Mouse (Mus musculus) kidney, embryonic 16.5 days (tissue): Measurements from ENCODE around the gene Zfp296. TPM values are rescaled to one million over a fixed set of nuclear protein-coding genes. Genes with fewer than 3 reads are reported as not detected.
A peak's percentile ranks its signal among the peaks of the same experiment; 100 is the strongest.

Source experiments
- ATAC-seq: fragments of 200-750 bp; cut with Nextera tagmentation; 2 replicates; pipeline ENCODE4 v1.8.0; 2017; ENCODE audit warnings: moderate TSS enrichment; ENCODE audit not compliant: low FRiP score, low TSS enrichment
- H3K27ac ChIP-seq: fragments of 300-500 bp; sonication (generic); 2 replicates; pipeline ENCODE4 v1.5.1; 2014; ENCODE audit warnings: low read length
- H3K27me3 ChIP-seq: fragments of 300-500 bp; sonication (generic); 2 replicates; pipeline ENCODE4 v1.6.1; 2014; ENCODE audit warnings: low read length, control low read depth, mixed read lengths; ENCODE audit not compliant: insufficient read depth
- H3K36me3 ChIP-seq: fragments of 300-500 bp; sonication (generic); 2 replicates; pipeline ENCODE4 v1.6.1; 2014; ENCODE audit warnings: low read length, control low read depth, mixed read lengths; ENCODE audit not compliant: insufficient read depth
- H3K4me1 ChIP-seq: fragments of 300-500 bp; sonication (generic); 2 replicates; pipeline ENCODE4 v1.6.1; 2014; ENCODE audit warnings: low read length, control low read depth, mixed read lengths; ENCODE audit not compliant: insufficient read depth
- H3K4me2 ChIP-seq: fragments of 300-500 bp; sonication (generic); replicated peaks from 2 replicates; pipeline ENCODE4 v1.6.1; 2014; ENCODE audit warnings: low read depth, low read length
- H3K4me3 ChIP-seq: fragments of 300-500 bp; sonication (generic); 2 replicates; pipeline ENCODE4 v1.5.1; 2014; ENCODE audit warnings: mild to moderate bottlenecking, low read length
- H3K9ac ChIP-seq: fragments of 300-500 bp; sonication (generic); replicated peaks from 2 replicates; pipeline ENCODE4 v1.6.1; 2014; ENCODE audit warnings: low read length
- H3K9me3 ChIP-seq: fragments of 300-500 bp; sonication (generic); 2 replicates; pipeline ENCODE4 v1.6.1; 2016; ENCODE audit warnings: low read length, control low read depth
- WGBS: fragments of 180-500 bp; shearing (Covaris S2); extraction: QIAGEN DNeasy Blood & Tissue Kit; methylation state at CpG from one replicate; pipeline ENCODE4 v1.1.7; 2014; 5-methylcytosine and 5-hydroxymethylcytosine counted together
- polyA plus RNA-seq: library from polyadenylated mRNA; unstranded; fragments of >200 nt; fragmentation: Nextera tagmentation; extraction: Ambion mirVana; gene quantifications from 2 replicates; pipeline ENCODE4 v1.2.1, GENCODE M21; 2015

Gene Zfp296
- polyA plus RNA-seq, 1 experiment from 2014 or later, result 0.46 TPM

GRCm38 (mm10) chr7:19620811-19621210, 43.7 kb downstream of the Zfp296 start:
- Histone ChIP-seq H3K4me1 (peaks cover 7% of the 10 kb centered on the region), H3K27me3 (no peaks in the 10 kb centered on the region), H3K4me2 (no peak overlapping the region), H3K9me3 (no peaks in the 10 kb centered on the region), H3K4me3 (no peak overlapping the region), H3K9ac (no peak overlapping the region), H3K27ac (no peak overlapping the region), H3K36me3 (no peaks in the 10 kb centered on the region)
- WGBS, result 94% methylated on average over 7 of the region's 7 CpGs
- ATAC-seq, result no peak

DNA sequence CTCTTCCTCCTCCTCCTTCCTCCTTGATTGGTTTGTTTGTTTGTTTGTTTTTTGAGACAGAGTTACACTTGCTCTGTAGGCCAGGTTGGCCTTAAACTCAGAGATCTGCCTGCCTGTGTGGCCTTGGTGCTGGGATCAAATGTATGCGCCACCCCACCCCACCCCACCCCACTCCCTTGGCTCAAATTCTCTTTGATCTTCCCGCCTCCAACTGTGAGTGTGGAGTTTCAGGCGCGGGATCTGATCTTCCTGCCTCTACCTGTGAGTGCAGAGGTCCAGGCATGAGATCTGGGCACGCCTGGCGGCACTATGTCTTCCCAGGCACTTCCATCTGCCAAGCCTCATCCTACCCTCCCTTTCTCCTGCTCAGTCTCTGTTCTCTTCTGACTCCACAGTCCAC, 45.2 kb downstream of the Zfp296 start:
- Histone ChIP-seq H3K4me2 (no peak overlapping the region), H3K9ac (no peak overlapping the region), H3K27ac (no peak overlapping the region), H3K9me3 (no peaks in the 10 kb centered on the region), H3K4me1 (peaks cover 7% of the 10 kb centered on the region), H3K36me3 (no peaks in the 10 kb centered on the region), H3K4me3 (no peak overlapping the region), H3K27me3 (no peaks in the 10 kb centered on the region)
- WGBS, result 18% methylated on average over 6 of the region's 6 CpGs
- ATAC-seq, result no peak

DNA sequence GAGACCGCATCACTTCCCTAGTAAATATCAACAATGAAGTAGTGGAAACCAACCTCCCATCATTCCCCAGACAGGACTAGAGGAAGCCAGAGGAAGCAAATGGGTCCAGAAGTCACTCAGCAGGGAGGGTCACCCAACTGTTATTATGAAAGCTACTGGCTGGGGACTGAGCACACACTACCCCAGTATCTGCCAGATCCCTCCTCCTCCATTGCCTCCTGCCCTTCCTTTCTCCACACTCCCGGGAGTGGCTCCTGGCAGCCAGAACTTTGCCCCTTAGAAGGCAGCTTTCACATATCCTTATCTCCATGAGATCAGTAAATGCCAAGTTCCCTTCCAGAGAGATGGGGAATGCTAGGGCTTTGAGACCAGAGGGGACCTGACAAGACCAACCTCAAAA, 46.3 kb downstream of the Zfp296 start:
- ATAC-seq, result no peak
- WGBS, result 65% methylated on average over 2 of the region's 2 CpGs
- H3K4me1 ChIP-seq, result peaks cover 7% of the 10 kb centered on the region

DNA sequence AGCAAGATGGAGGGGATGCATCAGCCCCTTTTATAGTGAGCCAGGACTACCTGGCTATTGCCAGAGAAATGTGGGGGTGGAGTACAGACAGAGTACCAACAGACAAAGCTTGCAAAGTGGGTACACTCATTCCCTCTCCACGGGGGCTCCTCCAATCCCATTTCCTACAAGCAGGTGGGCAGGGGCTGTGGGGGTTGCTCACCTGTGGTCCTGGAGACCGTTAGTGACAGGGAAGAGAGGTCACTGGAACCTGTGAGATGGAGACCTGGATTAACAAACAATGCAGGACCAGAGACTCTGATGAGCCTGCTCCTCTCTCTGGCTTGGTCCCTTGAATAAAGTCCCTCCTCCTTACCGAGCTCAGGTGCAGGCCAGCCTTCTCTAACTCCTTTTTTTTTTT, 50.6 kb downstream of the Zfp296 start:
- 63% methylated on average over 3 of the region's 3 CpGs for WGBS
- no peak for ATAC-seq

More for the DNA sequence above, 46.3 kb downstream of the Zfp296 start:
- Histone ChIP-seq H3K9me3 (no peaks in the 10 kb centered on the region), H3K9ac (no peak overlapping the region), H3K27ac (no peak overlapping the region), H3K27me3 (no peaks in the 10 kb centered on the region), H3K36me3 (no peaks in the 10 kb centered on the region), H3K4me2 (no peak overlapping the region), H3K4me3 (no peak overlapping the region)

DNA sequence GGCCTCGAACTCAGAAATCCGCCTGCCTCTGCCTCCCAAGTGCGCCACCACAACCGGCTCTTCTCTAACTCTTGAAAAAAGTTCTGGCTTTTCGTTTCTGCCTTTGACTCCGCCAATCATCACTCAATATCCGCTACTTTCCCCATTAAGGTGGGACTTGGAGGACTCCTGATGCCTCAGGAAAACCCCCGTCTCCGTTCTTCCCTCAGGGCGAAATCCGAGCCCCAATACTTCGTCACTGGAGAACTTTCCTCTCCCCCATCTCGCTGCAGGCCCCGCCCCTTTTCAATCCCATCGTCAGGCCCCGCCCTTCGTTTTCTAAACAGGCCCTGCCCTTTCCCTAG, 51.1 kb downstream of the Zfp296 start:
- Histone ChIP-seq H3K4me2 (peak overlapping the region; percentile 88), H3K4me1 (peaks cover 5% of the 10 kb centered on the region; the same call in 1 of the 2 replicates), H3K4me3 (peak overlapping the region; percentile 67), H3K9me3 (no peaks in the 10 kb centered on the region), H3K36me3 (peaks cover 15% of the 10 kb centered on the region), H3K27ac (peak overlapping the region; percentile 75), H3K9ac (peak overlapping the region; percentile 60; the same call in 1 of the 2 replicates), H3K27me3 (no peaks in the 10 kb centered on the region)
- ATAC-seq, result no peak
- 15% methylated on average over 17 of the region's 17 CpGs for WGBS

More for the DNA sequence above, 50.6 kb downstream of the Zfp296 start:
- H3K4me1 ChIP-seq, result peaks cover 5% of the 10 kb centered on the region; the same call in 1 of the 2 replicates
- H3K27me3 ChIP-seq, result no peaks in the 10 kb centered on the region
- H3K4me3 ChIP-seq, result peak overlapping the region; percentile 67
- peak overlapping the region; percentile 60; the same call in 1 of the 2 replicates for H3K9ac ChIP-seq
- H3K4me2 ChIP-seq, result peak overlapping the region; percentile 88
- H3K9me3 ChIP-seq, result no peaks in the 10 kb centered on the region
- H3K27ac ChIP-seq, result peak overlapping the region; percentile 75
- peaks cover 11% of the 10 kb centered on the region for H3K36me3 ChIP-seq

DNA sequence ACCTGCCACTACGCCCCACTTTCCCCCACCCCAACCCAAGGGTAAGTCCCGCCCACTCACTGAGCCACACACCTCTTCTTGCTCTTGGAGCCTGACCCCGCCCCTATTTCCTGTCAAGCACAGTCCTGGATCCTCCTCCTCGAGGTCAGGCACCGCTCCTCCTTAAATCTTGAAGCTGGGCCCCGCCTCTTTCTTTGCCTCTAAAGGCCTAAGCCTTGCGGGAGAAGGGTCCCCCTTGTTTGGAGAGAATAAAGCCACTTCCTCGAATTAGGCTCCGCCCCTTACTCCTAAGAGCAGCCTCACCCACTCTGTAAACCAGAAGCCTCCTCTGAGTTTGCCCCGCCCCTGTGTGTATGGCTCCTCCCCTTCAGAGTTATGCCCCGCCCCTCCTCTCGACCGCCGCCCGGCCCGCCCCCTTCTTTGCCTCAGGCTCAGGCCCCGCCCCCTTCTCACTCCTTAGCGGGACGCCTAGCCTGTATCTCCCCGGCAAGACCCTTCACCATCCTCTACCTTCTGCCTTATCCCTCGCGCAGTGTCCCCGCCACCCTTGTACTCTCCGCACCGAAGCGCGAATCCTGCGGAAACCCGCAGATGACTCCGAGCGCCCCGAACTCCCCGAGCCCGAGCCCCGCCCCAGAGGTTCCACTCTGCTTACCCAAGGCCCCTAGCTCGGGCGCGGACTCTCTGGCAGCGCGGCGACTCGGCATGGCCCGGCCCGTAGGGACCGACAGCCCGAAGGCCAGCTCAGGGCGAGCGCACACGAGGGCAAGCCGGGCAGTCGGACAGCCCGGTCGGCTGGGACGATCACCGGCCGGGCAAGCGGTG, 51.7 kb downstream of the Zfp296 start:
- ATAC-seq, result peak; percentile 94

GRCm38 (mm10) chr7:19629361-19629734, 52.3 kb downstream of the Zfp296 start, which contains the start of gene Relb:
TSS of gene Relb (minus strand) at chr7:19629438.
- H3K4me1 ChIP-seq, result peaks cover 5% of the 10 kb centered on the region; the same call in 1 of the 2 replicates
- H3K4me3 ChIP-seq, result peak within 1 kb of the TSS; percentile 67
- peak within 1 kb of the TSS; percentile 88 for H3K4me2 ChIP-seq
- H3K27me3 ChIP-seq, result no peaks in the 10 kb centered on the region
- no peaks in the 10 kb centered on the region for H3K9me3 ChIP-seq
- peaks cover 27% of the 10 kb centered on the region for H3K36me3 ChIP-seq
- ATAC-seq, result no peak
- WGBS, result 1% methylated on average over 33 of the region's 41 CpGs
- peak within 1 kb of the TSS; percentile 87 for H3K27ac ChIP-seq
- peak within 1 kb of the TSS; percentile 62 for H3K9ac ChIP-seq

More for the DNA sequence above, 51.7 kb downstream of the Zfp296 start:
- Histone ChIP-seq H3K4me1 (peaks cover 5% of the 10 kb centered on the region; the same call in 1 of the 2 replicates), H3K4me2 (peak overlapping the region; percentile 88), H3K9me3 (no peaks in the 10 kb centered on the region), H3K9ac (peak overlapping the region; percentile 62), H3K27me3 (no peaks in the 10 kb centered on the region), H3K27ac (peak overlapping the region; percentile 87), H3K4me3 (peak overlapping the region; percentile 67), H3K36me3 (peaks cover 21% of the 10 kb centered on the region)
- under 1% methylated on average over 56 of the region's 57 CpGs for WGBS

Other genes with a start within 250 kb of the Zfp296 start
- 81.8 and 86.1 TPM in 2 replicates for gene Ercc1, start 232.5 kb upstream of the Zfp296 start, polyA plus RNA-seq
- gene Cd3eap, start 217.8 kb upstream of the Zfp296 start, polyA plus RNA-seq, result 25.0 and 27.7 TPM in 2 replicates
- gene Ppp1r13l, start 217.5 kb upstream of the Zfp296 start, polyA plus RNA-seq, result 3.3 and 4.0 TPM in 2 replicates
- gene Ercc2, start 195.3 kb upstream of the Zfp296 start, polyA plus RNA-seq, result 16.7 and 19.0 TPM in 2 replicates
- 7.0 and 8.5 TPM in 2 replicates for gene Klc3, start 173.2 kb upstream of the Zfp296 start, polyA plus RNA-seq
- gene Ckm, start 172.5 kb upstream of the Zfp296 start, polyA plus RNA-seq, result 18.6 and 28.2 TPM in 2 replicates
- gene Mark4, start 118.5 kb upstream of the Zfp296 start, polyA plus RNA-seq, result 6.8 and 6.9 TPM in 2 replicates
- gene Exoc3l2, start 114.0 kb upstream of the Zfp296 start, polyA plus RNA-seq, result 2.9 and 3.8 TPM in 2 replicates
- gene Bloc1s3, start 68.9 kb upstream of the Zfp296 start, polyA plus RNA-seq, result 1.8 and 2.2 TPM in 2 replicates
- 89.7 and 94.2 TPM in 2 replicates for gene Trappc6a, start 68.9 kb upstream of the Zfp296 start, polyA plus RNA-seq
- 0.11 and 0.14 TPM in 2 replicates for gene Nkpd1, start 59.4 kb upstream of the Zfp296 start, polyA plus RNA-seq
- gene Ppp1r37, start 14.2 kb upstream of the Zfp296 start, polyA plus RNA-seq, result 21.9 and 23.9 TPM in 2 replicates
- gene Gemin7, start 308 bp downstream of the Zfp296 start, polyA plus RNA-seq, result 169 and 183 TPM in 2 replicates
- gene Clasrp, start 27.2 kb downstream of the Zfp296 start, polyA plus RNA-seq, result 52.6 and 55.8 TPM in 2 replicates
- 10.6 and 10.7 TPM in 2 replicates for gene Relb, start 52.2 kb downstream of the Zfp296 start, polyA plus RNA-seq
- 90.9 and 94.6 TPM in 2 replicates for gene Clptm1, start 87.7 kb downstream of the Zfp296 start, polyA plus RNA-seq
- 2.8 and 4.7 TPM in 2 replicates for gene Apoc2, start 100.7 kb downstream of the Zfp296 start, polyA plus RNA-seq
- gene Gm44805, start 104.1 kb downstream of the Zfp296 start, polyA plus RNA-seq, result 1.1 TPM in 1 of 2 replicates, not detected in the other
- gene Apoc4, start 104.2 kb downstream of the Zfp296 start, polyA plus RNA-seq, result 1.6 and 2.2 TPM in 2 replicates
- 13.4 and 16.1 TPM in 2 replicates for gene Apoc1, start 115.4 kb downstream of the Zfp296 start, polyA plus RNA-seq
- 291 and 312 TPM in 2 replicates for gene Apoe, start 121.9 kb downstream of the Zfp296 start, polyA plus RNA-seq
- gene Tomm40, start 138.2 kb downstream of the Zfp296 start, polyA plus RNA-seq, result 136 and 153 TPM in 2 replicates
- gene Nectin2, start 173.2 kb downstream of the Zfp296 start, polyA plus RNA-seq, result 150 and 157 TPM in 2 replicates
- 280 and 309 TPM in 2 replicates for gene Bcam, start 193.7 kb downstream of the Zfp296 start, polyA plus RNA-seq
- 9.4 and 12.2 TPM in 2 replicates for gene Cblc, start 219.5 kb downstream of the Zfp296 start, polyA plus RNA-seq
- gene Bcl3, start 245.5 kb downstream of the Zfp296 start, polyA plus RNA-seq, result 3.3 and 3.9 TPM in 2 replicates